Mouse (Mus musculus) spleen, postnatal 14 days (tissue): ENCODE measurements around the gene Zfp599.

Experiments
- DNase-seq, 2 experiments: peaks; one replicate each; pipeline ENCODE4 v3.0.0; 2021 to 2022; ENCODE audit warnings: low spot score in 2 of 2

The Zfp599 gene

GRCm38 (mm10) chr9:22224536-22225503 lies 34.9 kb downstream of the Zfp599 start:
- peak in 1 of 2 experiments; percentile 22 for DNase-seq

- no peak for DNase-seq
Observed at GRCm38 (mm10) chr9:22224066-22224465, 35.6 kb downstream of the Zfp599 start.

GRCm38 (mm10) chr9:22217858-22218493 lies 41.7 kb downstream of the Zfp599 start:
- no peak for DNase-seq

- no peak for DNase-seq
Observed at GRCm38 (mm10) chr9:22216705-22217104, 43.0 kb downstream of the Zfp599 start.

- no peak for DNase-seq
Observed at GRCm38 (mm10) chr9:22214549-22214948, 45.1 kb downstream of the Zfp599 start.

- no peak for DNase-seq
Observed at GRCm38 (mm10) chr9:22213785-22214194, 45.9 kb downstream of the Zfp599 start.
